Mouse (Mus musculus): ENCODE measurements around the gene Syt12. TPM values are rescaled to one million over a fixed set of nuclear protein-coding genes. Genes with fewer than 3 reads are reported as not detected.
A peak's percentile ranks its signal among the peaks of the same experiment; 100 is the strongest.

Gene Syt12
- 1.5 and 1.7 TPM in 2 replicates for polyA plus RNA-seq (2015; fragmentation: Nextera tagmentation; extraction: Ambion mirVana)

DNA sequence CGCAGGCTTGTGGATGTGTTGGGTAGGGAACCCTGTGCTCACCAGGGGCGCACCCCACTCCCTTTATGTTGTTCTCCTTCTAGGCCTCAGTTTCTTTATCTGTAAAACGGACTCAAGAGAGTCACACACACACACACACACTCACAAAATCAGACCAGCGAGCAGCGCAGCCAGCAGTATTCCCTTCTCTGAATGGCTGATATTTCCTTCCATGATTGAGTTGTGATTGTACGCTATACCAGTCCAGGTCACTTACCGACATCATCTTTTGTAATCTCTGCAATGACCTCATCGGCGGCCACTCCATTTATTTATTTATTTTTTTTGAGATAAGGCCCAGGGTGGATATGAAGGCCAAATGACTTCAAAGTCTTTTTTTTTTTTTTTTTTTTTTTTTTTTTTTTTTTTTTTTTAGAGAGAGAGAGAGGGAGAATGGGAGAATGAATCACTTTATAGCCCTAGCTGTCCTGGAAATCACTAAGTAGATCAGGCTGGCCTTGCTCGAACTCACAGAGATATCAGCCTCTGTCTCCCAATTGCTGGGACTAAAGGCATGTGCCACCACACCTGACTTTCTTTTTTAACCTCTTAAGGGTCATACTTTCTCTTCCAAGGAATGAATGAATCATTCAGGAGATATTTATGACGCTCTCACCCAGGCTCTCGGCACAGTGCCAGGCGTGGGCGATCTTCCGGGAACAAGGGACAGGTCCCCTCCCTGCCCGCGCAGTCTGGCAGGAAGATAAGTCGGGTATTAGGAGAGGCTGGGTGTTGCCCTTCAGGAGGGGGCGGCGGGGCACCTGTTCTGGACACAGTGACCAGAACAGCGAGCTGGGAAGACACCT, at the start of gene Syt12:
Gene Syt12, minus strand, starts transcription at position 103 of the 845 bp plus-strand sequence.
- Histone ChIP-seq H3K27ac (replicated peaks) (0 out of 2 replicates have a peak within 1 kb of the TSS, but pooled peaks have one; percentile 7), H3K27me3 (peaks cover 17% of the 10 kb centered on the region), H3K36me3 (no peaks in the 10 kb centered on the region), H3K4me3 (replicated peaks) (peak within 1 kb of the TSS; percentile 59), H3K4me1 (peaks cover 17% of the 10 kb centered on the region), H3K9me3 (replicated peaks) (no peaks in the 10 kb centered on the region), H3K9ac (peak within 1 kb of the TSS; percentile 37), H3K4me2 (replicated peaks) (peak within 1 kb of the TSS; percentile 99)
- WGBS, result 26% methylated on average over 21 of the region's 21 CpGs
- ATAC-seq (ENCODE audit: insufficient number of reproducible peaks, low FRiP score, low TSS enrichment, low read depth), result no peak

DNA sequence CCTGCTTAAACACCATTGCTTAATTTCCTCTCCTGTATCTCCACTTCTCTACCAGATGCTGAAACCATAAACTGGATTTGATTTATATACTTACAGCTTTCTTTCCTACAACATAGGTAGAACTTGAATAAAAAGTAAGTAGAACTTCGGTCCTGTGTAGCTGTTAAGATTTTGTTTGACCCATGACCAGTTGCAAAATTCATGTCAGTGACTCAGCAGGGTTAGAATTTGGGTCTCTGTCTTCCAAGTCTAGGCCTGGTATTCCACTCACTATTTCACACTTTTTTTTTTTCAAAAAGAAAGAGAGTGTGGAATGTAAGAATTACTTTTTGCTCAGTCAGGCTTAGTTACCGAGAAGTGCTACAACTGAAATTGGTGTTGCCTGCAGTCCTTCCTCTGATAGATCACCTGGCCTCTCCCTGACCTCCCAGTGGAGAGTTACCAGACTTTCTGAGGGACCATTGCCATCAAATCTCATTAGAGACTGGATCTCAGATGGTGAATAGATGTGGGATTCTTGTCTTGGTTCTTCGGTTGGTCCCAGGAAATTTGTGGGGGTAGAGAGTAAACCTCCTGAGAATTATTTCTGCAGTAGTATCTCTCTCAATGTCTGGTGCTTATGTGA, 44.3 kb upstream of the Syt12 start:
- whole genome bisulfite sequencing, result 51% methylated on average over 3 of the region's 3 CpGs

DNA sequence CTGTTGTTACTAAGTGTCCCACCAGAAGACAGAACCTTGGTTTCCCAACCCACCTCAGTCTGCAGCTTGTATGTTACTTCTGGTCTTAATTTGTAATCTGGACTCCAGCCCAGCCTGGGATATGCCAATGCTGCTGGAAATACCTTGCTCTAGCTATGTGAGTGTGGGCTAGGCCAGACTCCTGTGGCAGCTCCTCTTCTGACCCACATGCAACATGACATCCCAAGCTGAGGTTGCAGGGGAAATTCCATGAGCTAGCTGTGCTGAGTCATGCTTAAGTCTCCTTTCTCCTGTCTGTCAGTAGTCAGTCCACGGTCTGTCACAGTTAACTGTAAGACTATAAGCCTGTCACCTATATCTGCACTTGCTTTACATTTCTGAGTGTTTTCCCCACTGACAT, 40.2 kb upstream of the Syt12 start:
- no peak overlapping the region for H3K4me2 ChIP-seq (replicated peaks)
- H3K9me3 ChIP-seq (replicated peaks), result no peaks in the 10 kb centered on the region
- WGBS, result 50% methylated on average over 1 of the region's 1 CpGs
- H3K27ac ChIP-seq (replicated peaks), result no peak overlapping the region
- no peaks in the 10 kb centered on the region for H3K36me3 ChIP-seq
- peak; percentile 39; the same call in 1 of the 2 replicates for ATAC-seq (ENCODE audit: insufficient number of reproducible peaks, low FRiP score, low TSS enrichment, low read depth)
- H3K9ac ChIP-seq, result no peak overlapping the region
- H3K4me1 ChIP-seq, result peaks cover 31% of the 10 kb centered on the region
- no peaks in the 10 kb centered on the region for H3K27me3 ChIP-seq
- no peak overlapping the region for H3K4me3 ChIP-seq (replicated peaks)

More for the DNA sequence above, 44.3 kb upstream of the Syt12 start:
- Histone ChIP-seq H3K9ac (no peak overlapping the region), H3K4me2 (replicated peaks) (no peak overlapping the region), H3K36me3 (no peaks in the 10 kb centered on the region), H3K4me1 (peaks cover 11% of the 10 kb centered on the region), H3K27me3 (no peaks in the 10 kb centered on the region), H3K9me3 (replicated peaks) (no peaks in the 10 kb centered on the region), H3K4me3 (replicated peaks) (no peak overlapping the region), H3K27ac (replicated peaks) (peak overlapping the region; percentile 39; the same call in 1 of the 2 replicates)
- ATAC-seq (ENCODE audit: insufficient number of reproducible peaks, low FRiP score, low TSS enrichment, low read depth), result no peak

DNA sequence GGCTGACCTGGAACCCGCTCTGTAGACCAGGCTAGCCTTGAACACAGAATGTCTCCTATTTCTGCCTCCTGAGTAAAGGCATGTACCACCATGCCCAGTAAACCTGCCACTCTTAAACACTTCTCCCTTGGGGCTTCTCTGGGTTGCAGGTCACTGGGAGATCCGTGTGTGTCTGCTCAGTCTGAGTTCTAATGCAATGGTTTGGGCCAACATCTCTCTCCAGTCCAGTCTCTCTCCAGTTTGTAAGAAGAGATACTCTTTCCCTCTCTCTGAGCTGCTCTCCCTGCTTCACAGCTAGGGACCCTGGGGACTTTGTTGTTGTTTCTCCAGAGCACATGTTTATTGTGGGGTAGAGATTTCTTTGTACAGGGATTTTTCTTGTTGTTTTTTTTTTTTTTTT, 39.0 kb upstream of the Syt12 start:
- Histone ChIP-seq H3K4me2 (replicated peaks) (no peak overlapping the region), H3K36me3 (no peaks in the 10 kb centered on the region), H3K27me3 (no peaks in the 10 kb centered on the region), H3K27ac (replicated peaks) (0 out of 2 replicates have a peak overlapping the region, but pooled peaks have one; percentile 60), H3K4me3 (replicated peaks) (no peak overlapping the region), H3K9ac (no peak overlapping the region), H3K9me3 (replicated peaks) (no peaks in the 10 kb centered on the region), H3K4me1 (peaks cover 35% of the 10 kb centered on the region)
- no peak for ATAC-seq (ENCODE audit: insufficient number of reproducible peaks, low FRiP score, low TSS enrichment, low read depth)
- WGBS, result 57% methylated on average over 2 of the region's 2 CpGs

DNA sequence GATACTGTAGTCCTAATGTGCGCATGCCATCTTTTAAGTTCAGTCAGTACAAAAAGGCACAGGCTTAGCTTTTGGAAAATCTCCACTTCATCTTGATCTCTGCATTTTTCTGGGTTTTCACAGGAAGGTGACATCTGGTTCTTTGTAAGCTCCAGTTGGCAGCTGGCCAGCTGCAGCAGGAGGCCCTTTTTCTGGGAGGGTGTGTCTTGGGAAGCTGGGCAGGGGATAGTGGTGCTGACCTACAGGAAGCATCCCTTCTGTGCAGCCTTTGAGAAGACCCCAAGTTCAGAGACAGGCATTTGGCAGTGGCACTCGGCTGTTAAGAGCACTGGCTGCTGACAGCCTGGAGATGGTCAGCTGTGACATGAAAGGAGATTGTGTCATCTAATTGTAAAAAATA, 38.5 kb upstream of the Syt12 start:
- 0 out of 2 replicates have a peak, but pooled peaks cover 4% of the 10 kb centered on the region for H3K27me3 ChIP-seq
- peaks cover 38% of the 10 kb centered on the region for H3K4me1 ChIP-seq
- WGBS, result 15% methylated on average over 2 of the region's 2 CpGs
- no peak overlapping the region for H3K9ac ChIP-seq
- H3K9me3 ChIP-seq (replicated peaks), result no peaks in the 10 kb centered on the region
- no peaks in the 10 kb centered on the region for H3K36me3 ChIP-seq
- 0 out of 2 replicates have a peak, but pooled peaks have one; percentile 29 for ATAC-seq (ENCODE audit: insufficient number of reproducible peaks, low FRiP score, low TSS enrichment, low read depth)
- H3K4me2 ChIP-seq (replicated peaks), result no peak overlapping the region
- H3K27ac ChIP-seq (replicated peaks), result peak overlapping the region; percentile 60
- H3K4me3 ChIP-seq (replicated peaks), result no peak overlapping the region

DNA sequence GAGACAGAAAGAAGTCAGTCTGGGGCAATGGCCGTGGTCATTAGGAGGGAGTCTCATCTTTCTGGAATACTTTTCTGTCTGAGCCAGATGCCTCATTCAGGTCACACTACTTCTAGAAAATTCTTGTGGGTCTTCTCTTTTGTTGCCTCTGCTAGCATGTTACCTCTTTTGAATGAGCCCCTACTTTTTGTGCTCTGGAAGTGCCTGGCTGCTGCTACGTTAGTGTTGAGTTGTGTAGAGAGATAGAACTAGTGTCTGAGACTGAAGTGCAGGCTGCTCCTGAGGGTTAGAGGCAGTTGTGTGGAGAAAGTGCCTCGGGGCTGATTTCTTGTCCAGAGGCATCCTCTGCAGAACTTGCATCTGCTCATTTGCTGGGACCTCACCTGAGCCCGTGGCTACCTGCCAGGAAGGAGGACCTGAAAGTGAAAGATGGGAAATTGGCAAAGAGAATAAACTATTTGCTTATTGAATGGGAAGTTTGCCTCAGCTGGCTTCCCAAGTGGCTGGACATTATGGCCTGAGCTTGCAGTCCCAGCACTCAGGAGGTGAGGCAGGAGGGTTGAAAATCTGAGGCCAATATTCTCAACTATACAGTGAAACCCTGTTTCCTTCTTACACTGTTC, 36.1 kb upstream of the Syt12 start:
- Histone ChIP-seq H3K9me3 (replicated peaks) (no peaks in the 10 kb centered on the region), H3K4me3 (replicated peaks) (no peak overlapping the region), H3K27me3 (0 out of 2 replicates have a peak, but pooled peaks cover 4% of the 10 kb centered on the region), H3K4me2 (replicated peaks) (no peak overlapping the region), H3K27ac (replicated peaks) (no peak overlapping the region), H3K4me1 (peaks cover 43% of the 10 kb centered on the region), H3K9ac (no peak overlapping the region), H3K36me3 (no peaks in the 10 kb centered on the region)
- 72% methylated on average over 4 of the region's 4 CpGs for WGBS
- no peak for ATAC-seq (ENCODE audit: insufficient number of reproducible peaks, low FRiP score, low TSS enrichment, low read depth)

DNA sequence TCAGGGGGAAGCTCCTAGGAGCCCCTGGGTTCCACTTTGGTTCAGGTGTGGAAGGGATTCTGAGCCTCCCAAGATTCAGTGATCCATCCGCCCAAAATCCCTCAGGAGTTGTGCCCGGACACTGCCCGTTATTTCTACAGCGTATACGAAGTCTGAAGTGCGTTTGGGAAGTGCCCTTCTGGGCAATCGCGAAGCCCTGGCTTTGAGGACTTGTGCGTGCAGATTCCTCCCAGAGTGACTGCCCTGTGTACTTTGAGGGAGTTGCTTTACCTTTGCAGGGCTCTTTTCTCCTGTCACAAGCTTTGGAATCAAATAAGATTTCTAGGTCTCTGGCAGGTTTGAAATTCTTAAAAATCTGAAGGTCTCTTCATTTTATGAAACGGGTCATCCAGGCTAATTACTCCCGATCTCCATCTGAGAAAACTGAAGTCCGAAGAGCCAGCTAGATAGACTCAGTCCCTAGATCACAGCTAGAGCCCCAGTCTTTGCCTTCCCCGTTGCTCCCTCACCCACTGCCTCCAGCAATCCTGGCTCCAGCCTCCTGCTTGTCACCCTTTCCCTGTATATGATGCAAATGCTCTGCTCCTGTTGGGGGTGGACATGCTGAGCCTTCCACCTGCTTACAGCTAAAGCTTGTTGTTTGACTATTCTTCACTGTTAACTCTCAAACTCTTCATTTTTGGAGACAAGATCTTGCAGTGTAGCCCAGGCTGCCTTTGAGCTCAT, 34.0 kb upstream of the Syt12 start:
- 4% methylated on average over 13 of the region's 13 CpGs for WGBS
- no peaks in the 10 kb centered on the region for H3K36me3 ChIP-seq
- peaks cover 35% of the 10 kb centered on the region for H3K4me1 ChIP-seq
- no peaks in the 10 kb centered on the region for H3K9me3 ChIP-seq (replicated peaks)
- no peak overlapping the region for H3K27ac ChIP-seq (replicated peaks)
- no peak for ATAC-seq (ENCODE audit: insufficient number of reproducible peaks, low FRiP score, low TSS enrichment, low read depth)
- peak overlapping the region; percentile 42; the same call in 1 of the 2 replicates for H3K9ac ChIP-seq
- peak overlapping the region; percentile 94 for H3K4me2 ChIP-seq (replicated peaks)
- peak overlapping the region; percentile 81 for H3K4me3 ChIP-seq (replicated peaks)
- 0 out of 2 replicates have a peak, but pooled peaks cover 4% of the 10 kb centered on the region for H3K27me3 ChIP-seq

DNA sequence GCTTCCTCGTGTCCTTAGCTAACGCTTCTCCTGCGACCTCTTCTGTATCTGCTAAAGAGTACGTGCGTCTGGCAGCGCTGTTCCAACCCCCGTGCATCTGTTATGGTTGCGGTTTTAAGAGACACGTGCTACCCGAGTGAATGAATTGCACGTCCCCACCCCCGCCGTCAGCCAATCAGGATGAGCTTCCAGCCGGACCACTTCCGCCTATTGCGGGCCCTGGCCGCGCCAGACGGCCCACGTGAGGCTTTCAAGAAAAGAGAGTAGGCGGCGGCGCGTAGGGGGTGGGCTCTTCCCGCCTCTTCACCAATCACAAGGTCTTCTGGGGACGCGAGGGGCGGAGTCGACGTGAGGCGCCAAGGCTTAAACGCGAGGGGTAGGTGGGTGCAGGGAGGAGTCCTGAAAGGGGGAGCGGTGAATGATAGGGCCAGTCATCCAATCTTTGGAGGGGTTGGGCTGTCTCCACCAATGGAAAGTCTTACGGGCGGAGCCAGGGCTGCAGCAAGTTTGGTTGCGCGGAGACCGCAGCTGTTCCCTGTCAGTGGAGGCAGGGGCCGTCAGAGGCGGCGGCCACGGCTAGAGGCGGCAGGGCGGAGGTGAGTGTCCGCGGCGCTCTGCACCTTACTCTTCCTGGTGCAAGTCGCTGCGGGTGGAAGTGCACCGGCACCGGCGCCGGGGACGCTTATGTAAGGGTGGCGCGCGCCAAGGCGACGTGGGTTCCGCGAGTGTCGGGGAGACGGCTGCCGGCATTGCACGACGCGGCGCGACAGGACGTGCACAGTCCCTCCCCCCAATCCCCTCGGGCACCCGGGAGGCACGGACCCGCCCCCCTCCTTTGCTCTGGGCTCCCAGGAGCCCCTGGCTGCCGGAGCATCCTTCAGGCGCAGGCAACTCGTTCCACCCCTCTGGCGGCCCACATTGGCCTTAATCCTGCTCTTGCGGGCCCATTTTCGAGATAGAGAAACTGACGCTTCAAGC, 33.0 kb upstream of the Syt12 start, which contains the start of gene Pcx:
Gene Pcx, plus strand, starts transcription at position 487 of the 978 bp plus-strand sequence.
- under 1% methylated on average over 82 of the region's 82 CpGs for WGBS
- Histone ChIP-seq H3K4me2 (replicated peaks) (peak within 1 kb of the TSS; percentile 94), H3K27me3 (0 out of 2 replicates have a peak, but pooled peaks cover 4% of the 10 kb centered on the region), H3K27ac (replicated peaks) (no peak within 1 kb of the TSS; the same call in 1 of the 2 replicates), H3K4me3 (replicated peaks) (peak within 1 kb of the TSS; percentile 81), H3K9ac (peak within 1 kb of the TSS; percentile 42), H3K36me3 (no peaks in the 10 kb centered on the region), H3K9me3 (replicated peaks) (no peaks in the 10 kb centered on the region), H3K4me1 (peaks cover 25% of the 10 kb centered on the region)
- peak; percentile 100 for ATAC-seq (ENCODE audit: insufficient number of reproducible peaks, low FRiP score, low TSS enrichment, low read depth)

DNA sequence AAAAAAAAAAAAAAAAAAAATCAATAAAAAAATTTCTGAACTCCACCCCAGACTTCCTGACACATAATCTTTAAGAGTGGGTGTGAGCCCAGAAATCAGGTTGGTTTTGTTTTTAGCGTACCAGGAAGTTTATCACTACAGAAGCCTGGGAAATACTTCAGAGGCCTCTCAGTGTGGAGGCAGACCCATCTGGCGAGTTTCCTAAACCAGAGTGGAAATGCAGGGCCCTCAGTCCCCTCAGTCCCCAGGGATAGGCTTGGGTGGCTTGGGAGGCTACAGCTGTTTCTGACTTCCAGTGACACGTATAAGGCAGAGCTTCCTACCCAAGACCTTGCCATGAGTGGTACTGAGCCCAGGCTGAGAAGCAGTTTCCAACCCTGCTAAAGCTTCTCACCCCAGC, 30.5 kb upstream of the Syt12 start:
- Histone ChIP-seq H3K27ac (replicated peaks) (no peak overlapping the region), H3K27me3 (0 out of 2 replicates have a peak, but pooled peaks cover 4% of the 10 kb centered on the region), H3K36me3 (no peaks in the 10 kb centered on the region), H3K4me1 (peaks cover 17% of the 10 kb centered on the region), H3K9ac (no peak overlapping the region), H3K4me2 (replicated peaks) (no peak overlapping the region), H3K9me3 (replicated peaks) (no peaks in the 10 kb centered on the region), H3K4me3 (replicated peaks) (no peak overlapping the region)
- 58% methylated on average over 3 of the region's 3 CpGs for WGBS
- ATAC-seq (ENCODE audit: insufficient number of reproducible peaks, low FRiP score, low TSS enrichment, low read depth), result no peak

DNA sequence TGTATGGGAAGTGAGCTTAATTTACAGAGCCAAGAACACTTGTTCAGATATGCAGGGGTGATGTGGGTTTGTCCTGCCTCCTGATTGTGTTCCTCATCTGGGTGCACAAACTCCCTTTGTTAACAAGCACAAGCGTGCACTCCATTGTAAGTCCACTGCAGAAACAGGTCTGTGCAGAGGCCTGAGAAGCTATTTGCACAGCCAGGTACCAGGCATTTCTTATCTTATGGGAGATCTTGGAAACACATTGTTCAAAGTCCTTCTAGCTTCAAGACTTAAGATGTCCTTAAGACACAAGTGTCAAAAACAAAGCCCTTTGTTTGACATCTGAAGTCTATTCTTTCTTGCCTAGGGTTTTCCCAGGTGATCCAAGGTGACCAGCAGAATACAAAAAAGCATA, 27.6 kb upstream of the Syt12 start:
- H3K27ac ChIP-seq (replicated peaks), result no peak overlapping the region
- no peaks in the 10 kb centered on the region for H3K9me3 ChIP-seq (replicated peaks)
- H3K4me1 ChIP-seq, result peaks cover 5% of the 10 kb centered on the region
- ATAC-seq (ENCODE audit: insufficient number of reproducible peaks, low FRiP score, low TSS enrichment, low read depth), result no peak
- 89% methylated on average over 1 of the region's 1 CpGs for WGBS
- H3K4me2 ChIP-seq (replicated peaks), result no peak overlapping the region
- H3K4me3 ChIP-seq (replicated peaks), result no peak overlapping the region
- H3K9ac ChIP-seq, result no peak overlapping the region
- no peaks in the 10 kb centered on the region for H3K36me3 ChIP-seq
- no peaks in the 10 kb centered on the region for H3K27me3 ChIP-seq

Measured in embryonic facial prominence, embryonic 15.5 days (tissue).